Mouse (Mus musculus) bone marrow, adult 2 months (tissue): ENCODE results near the gene Fan1. TPM values are rescaled to one million over a fixed set of nuclear protein-coding genes. Genes with fewer than 3 reads are reported as not detected.
A peak's percentile ranks its signal among the peaks of the same experiment; 100 is the strongest.

ENCODE experiments used
- H3K27ac ChIP-seq: fragments of 200-500 bp; 2 replicates; pipeline ENCODE4 v1.5.1; 2012; ENCODE audit warnings: low read depth, mild to moderate bottlenecking, control low read depth, inconsistent platforms, low read length; ENCODE audit not compliant: control insufficient read depth, poor library complexity, insufficient read depth
- H3K4me1 ChIP-seq: fragments of 200-500 bp; 2 replicates; pipeline ENCODE4 v1.6.1; 2011; ENCODE audit warnings: low read length; ENCODE audit not compliant: control insufficient read depth, insufficient read depth
- H3K4me3 ChIP-seq: fragments of 200-500 bp; replicated peaks from 2 replicates; pipeline ENCODE3; 2011; ENCODE audit warnings: mild to moderate bottlenecking, low read depth, low read length, control low read depth; ENCODE audit not compliant: control insufficient read depth
- CTCF ChIP-seq: fragments of 200-500 bp; IDR thresholded peaks from 2 replicates; pipeline ENCODE4 v1.5.1; 2011; ENCODE audit warnings: low read length, control low read depth; ENCODE audit not compliant: control insufficient read depth, insufficient read depth
- POLR2A ChIP-seq: fragments of 200-500 bp; IDR thresholded peaks from 2 replicates; pipeline ENCODE4 v1.6.1; 2011; ENCODE audit warnings: low read depth, mild to moderate bottlenecking, control low read depth, low read length, borderline replicate concordance; ENCODE audit not compliant: control insufficient read depth
- WGBS: fragments of 180-500 bp; shearing (Covaris S2); methylation state at CpG from one replicate; pipeline ENCODE4 v1.1.7; 2018; 5-methylcytosine and 5-hydroxymethylcytosine counted together
- polyA plus RNA-seq: library from polyadenylated mRNA; stranded (reverse); fragments of >200 nt; gene quantifications from 2 replicates; pipeline ENCODE4 v1.2.4, GENCODE M21; 2011; ENCODE audit warnings: low replicate concordance; ENCODE audit not compliant: missing spikeins, insufficient read depth, insufficient read length

Fan1 gene
- 1.2 and 1.7 TPM in 2 replicates for polyA plus RNA-seq

DNA sequence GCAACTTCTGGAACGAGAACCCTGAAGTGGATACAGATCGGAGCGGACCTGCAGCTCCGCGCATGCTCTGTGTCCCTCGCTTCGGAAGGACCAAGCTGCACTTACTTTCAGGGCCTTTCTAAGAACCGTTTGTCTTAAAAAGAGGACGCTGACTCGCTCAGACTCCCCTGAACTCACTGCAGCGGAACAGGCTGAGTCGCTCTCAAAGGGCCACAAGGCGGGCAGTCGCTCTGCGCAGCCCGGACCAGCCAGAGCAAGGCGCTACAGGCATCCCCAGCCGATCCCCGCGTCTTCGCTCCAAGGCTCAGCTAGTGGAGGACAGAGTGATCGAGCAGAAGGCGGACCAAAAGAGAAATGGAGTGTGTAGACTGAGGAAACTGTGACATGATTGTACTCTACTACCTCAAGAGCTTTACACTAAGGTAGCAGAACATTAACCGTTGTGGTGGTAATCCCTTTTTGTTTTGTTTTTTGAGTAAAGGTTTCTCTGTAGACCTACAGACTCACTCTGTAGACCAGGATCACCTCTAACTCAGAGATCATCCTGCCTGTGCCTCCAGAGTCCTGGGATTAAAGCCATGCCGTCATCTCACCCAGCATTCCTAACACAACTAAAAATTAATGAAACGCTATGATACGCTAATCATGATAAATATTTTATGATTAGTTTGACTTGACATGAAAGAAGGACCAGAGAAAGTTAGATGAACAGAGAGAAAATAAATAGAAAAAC lies at the start of gene Fan1:
Gene Fan1 (minus strand): TSS at position 266 of the 733 bp plus-strand sequence.
- H3K4me1 ChIP-seq = no peaks in the 10 kb centered on the region; the same call in 1 of the 2 replicates
- peak within 1 kb of the TSS; percentile 71 for H3K27ac ChIP-seq
- TF ChIP-seq POLR2A = peak; percentile 65; the same call in 1 of the 2 replicates
- peak; percentile 30; the same call in 1 of the 2 replicates for TF ChIP-seq CTCF
- H3K4me3 ChIP-seq = peak within 1 kb of the TSS; percentile 74
- WGBS = 6% methylated on average over 27 of the region's 27 CpGs

DNA sequence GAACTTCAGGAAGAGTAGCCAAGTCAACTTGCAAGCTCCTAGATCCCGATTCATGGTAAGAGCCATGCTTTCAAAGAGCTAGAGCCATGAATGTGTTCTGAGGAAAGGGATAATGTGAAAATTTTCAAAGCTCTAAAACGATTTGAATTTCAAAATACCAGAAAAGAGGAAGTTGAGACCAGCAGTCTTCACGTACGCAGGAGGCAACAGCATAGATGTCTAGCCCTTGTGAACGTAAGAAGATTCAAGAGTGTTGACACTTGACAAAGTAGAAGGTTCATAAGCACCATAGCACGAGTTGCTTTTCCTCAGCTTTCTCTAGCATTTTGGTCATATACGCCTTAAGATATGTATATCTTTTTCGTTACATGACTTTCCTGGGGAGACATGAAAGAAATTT lies 30.1 kb upstream of the Fan1 start:
- Histone ChIP-seq H3K4me3 (no peak overlapping the region), H3K27ac (peak overlapping the region; percentile 12; the same call in 1 of the 2 replicates), H3K4me1 (peaks cover 2% of the 10 kb centered on the region; the same call in 1 of the 2 replicates)
- WGBS = 44% methylated on average over 8 of the region's 8 CpGs
- TF ChIP-seq POLR2A (no peak), CTCF (no peak)

DNA sequence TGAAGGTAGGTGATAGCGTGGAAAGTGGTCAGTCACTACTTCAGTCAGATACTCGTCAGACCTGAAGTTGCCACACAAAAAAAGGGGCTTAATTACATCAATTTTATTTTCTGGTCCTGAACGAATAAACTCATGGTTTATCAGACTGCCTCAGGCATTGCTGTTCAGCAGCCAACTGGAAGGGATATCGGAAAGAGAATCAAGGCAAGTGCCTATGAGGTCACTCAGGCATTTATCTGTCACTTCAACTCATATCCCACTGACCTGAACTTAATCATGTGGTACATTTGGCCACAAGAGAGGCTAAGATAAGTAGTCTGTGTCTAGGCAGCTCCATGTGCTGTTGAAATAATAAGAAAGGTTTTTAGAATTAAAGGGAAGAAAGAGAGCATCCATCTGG lies 28.6 kb upstream of the Fan1 start:
- no peak for TF ChIP-seq CTCF
- no peak for TF ChIP-seq POLR2A
- H3K4me3 ChIP-seq = no peak overlapping the region

DNA sequence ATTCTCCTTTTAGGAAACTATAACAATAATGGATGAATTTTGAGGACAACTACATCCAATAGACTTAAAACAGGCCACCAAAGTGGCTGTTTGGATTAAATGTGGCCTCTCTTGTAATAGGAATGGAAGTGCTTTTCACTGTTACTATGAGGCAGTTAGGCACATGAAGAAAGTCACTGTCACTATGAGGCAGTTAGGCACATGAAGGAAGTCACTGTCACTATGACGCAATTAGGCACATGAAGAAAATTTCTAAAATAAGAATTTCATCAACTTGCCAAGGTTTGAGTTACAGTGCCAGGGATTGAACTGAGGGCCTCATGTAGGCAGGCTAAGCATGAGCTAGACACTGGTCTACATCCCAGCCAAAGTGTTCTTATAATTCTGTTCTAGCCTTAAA lies 26.8 kb upstream of the Fan1 start:
- TF ChIP-seq POLR2A (no peak), CTCF (no peak)
- H3K27ac ChIP-seq = no peak overlapping the region
- H3K4me3 ChIP-seq = no peak overlapping the region
- peaks cover 2% of the 10 kb centered on the region; the same call in 1 of the 2 replicates for H3K4me1 ChIP-seq
- 33% methylated on average over 1 of the region's 1 CpGs for WGBS

More for the DNA sequence above, 28.6 kb upstream of the Fan1 start:
- 64% methylated on average over 4 of the region's 4 CpGs for WGBS
- peaks cover 2% of the 10 kb centered on the region; the same call in 1 of the 2 replicates for H3K4me1 ChIP-seq
- H3K27ac ChIP-seq = no peak overlapping the region

DNA sequence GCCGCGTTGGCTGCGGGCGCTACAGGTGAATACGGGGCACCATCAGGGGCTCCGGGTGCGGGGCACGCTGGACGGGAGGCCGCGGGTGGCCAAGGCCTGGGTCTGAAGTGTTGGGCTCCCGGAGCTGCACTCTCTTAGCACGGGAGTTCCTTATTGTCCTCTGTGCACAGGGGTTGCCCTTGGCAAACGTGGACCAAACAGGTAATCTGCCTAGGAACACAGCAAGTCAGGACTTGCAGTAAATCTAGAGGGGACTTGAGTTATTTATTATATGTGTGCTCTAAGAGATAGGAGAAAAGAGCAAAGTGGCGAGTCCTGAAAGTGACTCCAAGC lies 18.9 kb upstream of the Fan1 start:
- WGBS = under 1% methylated on average over 15 of the region's 15 CpGs
- Histone ChIP-seq H3K27ac (peak overlapping the region; percentile 74), H3K4me3 (peak overlapping the region; percentile 100), H3K4me1 (peaks cover 1% of the 10 kb centered on the region; the same call in 1 of the 2 replicates)
- no peak for TF ChIP-seq CTCF
- no peak for TF ChIP-seq POLR2A

DNA sequence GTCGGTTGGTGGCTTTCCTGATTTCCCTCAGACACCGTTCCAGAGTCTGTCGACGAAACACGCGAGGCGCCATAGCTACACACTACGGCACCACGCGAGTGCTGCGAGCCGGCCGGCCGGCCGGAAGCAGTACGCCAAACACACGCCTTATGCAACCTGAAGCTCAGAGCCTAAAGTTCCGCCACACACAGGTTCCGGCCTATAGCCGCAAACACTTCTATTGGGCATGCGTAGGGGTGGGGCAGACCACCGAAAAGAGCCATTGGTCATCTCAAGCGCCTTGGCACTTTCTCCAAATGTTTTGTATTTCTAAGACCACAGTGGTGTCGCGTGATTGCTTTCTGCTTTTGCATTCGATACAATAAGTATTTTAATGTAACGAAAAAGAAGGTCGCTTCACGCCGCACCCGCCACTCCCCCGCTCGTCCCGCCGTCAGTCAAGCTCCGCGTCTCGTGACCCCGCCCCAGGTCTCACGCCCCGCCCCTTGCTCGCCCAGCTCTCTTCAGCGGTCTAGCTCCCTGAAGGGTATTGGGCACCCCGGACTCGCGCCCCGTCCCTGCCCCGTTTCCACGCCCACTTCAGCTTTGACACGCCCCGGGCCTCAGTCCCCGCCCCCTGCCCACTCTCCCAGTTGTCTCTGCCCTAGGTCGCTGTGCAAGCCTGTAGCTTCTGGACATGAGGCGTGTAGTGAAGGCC lies 18.4 kb upstream of the Fan1 start, which contains the start of the genes Mphosph10 and Mcee:
Gene Mphosph10 (minus strand): TSS at position 147 of the 697 bp plus-strand sequence.
Gene Mcee (plus strand): TSS at position 486 of the 697 bp plus-strand sequence.
- H3K4me1 ChIP-seq = peaks cover 1% of the 10 kb centered on the region; the same call in 1 of the 2 replicates
- under 1% methylated on average over 54 of the region's 54 CpGs for WGBS
- peak; percentile 93 for TF ChIP-seq POLR2A
- TF ChIP-seq CTCF = no peak
- H3K4me3 ChIP-seq = peak within 1 kb of the TSS; percentile 100
- H3K27ac ChIP-seq = peak within 1 kb of the TSS; percentile 79

DNA sequence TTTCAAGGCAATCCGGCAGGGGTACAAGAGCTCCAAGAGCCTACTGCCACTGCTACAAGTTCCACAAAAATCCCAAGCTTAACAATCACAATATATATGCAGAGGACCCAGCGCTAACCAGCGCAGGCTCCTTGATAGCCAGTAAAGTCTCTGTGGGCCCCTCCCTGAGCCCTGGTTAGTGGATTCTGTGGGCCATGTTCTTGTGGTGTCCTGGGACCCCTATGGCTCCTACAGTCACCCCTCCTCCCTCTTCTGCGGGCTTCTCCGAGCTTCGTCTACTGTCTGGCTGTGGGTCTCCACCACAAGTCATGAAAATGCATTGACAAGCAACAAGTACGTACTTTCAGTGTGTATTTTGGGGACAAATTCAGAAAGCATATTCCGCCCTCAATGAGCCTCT lies 17.6 kb upstream of the Fan1 start:
- Histone ChIP-seq H3K27ac (no peak overlapping the region; the same call in 1 of the 2 replicates), H3K4me1 (peaks cover 1% of the 10 kb centered on the region; the same call in 1 of the 2 replicates), H3K4me3 (peak overlapping the region; percentile 100)
- no peak for TF ChIP-seq CTCF
- TF ChIP-seq POLR2A = no peak
- WGBS = 2% methylated on average over 8 of the region's 8 CpGs

DNA sequence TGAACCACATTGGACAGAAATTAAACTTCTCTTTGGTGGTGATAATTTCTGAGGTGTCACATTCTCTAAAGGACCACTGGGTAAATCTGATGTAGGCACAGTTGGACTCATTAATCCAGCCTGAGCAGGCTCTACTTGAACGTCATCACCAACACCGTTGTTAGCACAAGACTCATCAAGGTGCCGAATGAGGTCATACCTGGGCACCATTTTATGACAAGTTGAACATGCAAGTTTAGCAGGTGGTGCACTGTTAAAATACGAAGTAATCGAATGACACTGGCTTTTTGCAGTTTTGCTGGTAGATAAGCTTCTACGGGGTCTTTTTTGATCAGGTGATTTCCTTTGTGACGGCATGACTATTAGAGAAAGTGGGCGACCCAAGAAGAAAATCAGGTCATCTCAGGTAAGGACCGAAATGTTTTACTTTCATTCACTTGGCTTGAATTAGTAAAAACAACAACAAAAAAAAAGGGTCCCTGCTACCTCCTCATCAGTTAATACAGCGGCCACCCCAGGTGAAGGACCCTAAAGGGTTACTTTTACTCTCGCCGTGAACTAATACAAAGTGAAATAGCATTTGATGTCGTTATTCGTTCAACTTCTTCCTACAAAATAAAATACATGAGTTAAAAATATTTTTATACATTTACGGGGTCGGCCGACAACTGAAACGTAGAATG lies 607 bp downstream of the Fan1 start:
- peak overlapping the region; percentile 71 for H3K27ac ChIP-seq
- TF ChIP-seq POLR2A (no peak), CTCF (no peak)
- 6% methylated on average over 18 of the region's 18 CpGs for WGBS
- no peaks in the 10 kb centered on the region; the same call in 1 of the 2 replicates for H3K4me1 ChIP-seq
- H3K4me3 ChIP-seq = peak overlapping the region; percentile 74
